Mouse (Mus musculus) adrenal gland, adult (tissue): ENCODE measurements around the gene Gm8126.
"Not testable (repeated sequence)": the region's sequence is repeated elsewhere in the genome, so short reads cannot be mapped to it uniquely, and the experiment has no call there.

Experiments
- DNase-seq, 2 experiments: peaks; one replicate each; pipeline ENCODE4 v3.0.0; 2022 to 2023; ENCODE audit warnings: low spot score in 1 of 2; ENCODE audit not compliant: inconsistent age in 2 of 2

Gm8126 gene

DNA sequence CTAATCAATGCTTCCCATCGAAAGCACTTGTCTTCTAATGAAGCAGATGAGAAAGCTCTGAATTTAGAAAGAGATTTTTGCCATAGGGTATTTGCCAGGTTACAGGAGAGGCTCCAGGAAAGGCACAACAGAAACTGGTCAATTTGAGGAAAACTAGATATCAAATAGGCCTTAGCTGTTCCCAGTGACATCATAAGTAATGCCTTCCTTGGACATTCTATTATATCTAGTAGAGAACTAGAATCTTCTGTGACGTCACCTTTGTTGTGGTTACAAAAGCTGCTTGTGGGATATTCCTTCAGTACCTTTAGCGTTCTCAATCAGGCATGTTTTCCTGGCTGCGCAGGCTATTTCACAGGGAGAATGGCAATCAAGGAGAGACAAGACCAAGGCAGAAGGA, at the start of gene Gm8126:
TSS of gene Gm8126 (plus strand) at position 301 of the 400 bp plus-strand sequence.
- DNase-seq = not testable (repeated sequence)

DNA sequence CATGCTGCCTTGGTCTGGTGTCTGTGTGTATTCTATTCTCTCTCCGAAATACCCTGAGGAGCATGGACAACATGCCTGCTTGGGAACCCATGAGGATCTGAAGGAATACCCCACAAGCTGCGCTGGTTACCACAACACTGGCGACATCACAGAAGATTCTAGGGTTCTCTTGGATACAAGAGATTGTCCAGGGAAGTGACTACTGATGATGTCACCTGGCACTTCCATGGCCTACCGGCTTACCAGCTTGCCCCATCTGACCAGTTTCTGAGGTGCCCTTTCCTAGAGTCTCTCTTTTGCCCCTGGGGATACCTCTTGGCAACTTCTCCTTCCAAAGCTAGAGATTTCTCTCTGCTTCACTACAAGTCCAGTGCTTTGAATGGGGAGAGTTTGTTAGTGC, 23.2 kb upstream of the Gm8126 start, which contains the start of gene Gm8122:
TSS of gene Gm8122 (minus strand) at position 101 of the 400 bp plus-strand sequence.
- not testable (repeated sequence) for DNase-seq

DNA sequence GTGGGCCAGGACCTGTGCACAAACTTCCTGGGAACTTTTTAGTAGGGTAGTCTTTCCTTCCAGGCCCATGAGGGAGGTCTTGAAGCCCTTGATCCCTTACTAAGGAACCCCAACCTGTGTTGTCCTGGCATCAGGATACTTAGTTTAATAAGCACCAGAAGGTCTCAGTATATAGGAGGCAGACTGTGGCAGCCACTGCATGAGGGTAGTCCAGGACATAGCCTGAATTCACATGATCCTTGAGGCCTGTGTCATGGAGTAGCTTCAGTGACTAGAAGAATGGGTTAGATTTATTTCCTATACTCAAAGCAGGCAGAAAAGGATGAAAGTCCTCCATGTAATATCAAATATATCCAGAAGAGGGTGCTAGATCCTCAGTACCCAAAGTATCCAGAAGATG, 20.7 kb upstream of the Gm8126 start:
- DNase-seq = peak in 1 of 2 experiments; percentile 70

DNA sequence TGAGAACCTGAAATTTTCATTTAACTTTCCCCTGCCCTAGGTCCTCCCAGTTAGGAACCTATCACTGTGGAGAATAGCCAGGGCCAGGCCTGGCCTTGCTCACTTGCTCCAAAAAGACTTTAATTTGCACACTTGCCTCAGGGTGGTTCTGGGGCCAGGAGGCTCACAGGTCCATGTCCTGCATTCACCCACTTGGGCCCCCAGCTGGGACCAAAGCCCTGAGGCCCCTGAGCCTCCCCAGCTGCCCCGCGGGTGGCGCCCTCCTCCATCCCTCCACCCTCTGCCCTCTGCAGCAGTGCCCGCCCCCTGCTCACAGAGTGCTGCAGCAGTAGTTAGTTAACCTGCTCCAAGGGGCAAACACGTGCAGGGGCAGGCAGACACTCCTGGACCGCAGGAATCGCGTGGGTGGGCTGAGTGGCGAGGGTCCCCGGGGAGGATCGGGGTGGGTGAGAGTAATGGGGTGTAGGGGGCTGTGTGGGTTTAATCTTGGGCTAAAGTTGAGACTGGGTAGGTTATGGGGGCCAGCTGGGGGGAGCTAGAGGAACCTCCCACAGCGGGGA, 8.8 kb upstream of the Gm8126 start:
- DNase-seq = peak in 1 of 2 experiments; percentile 60

DNA sequence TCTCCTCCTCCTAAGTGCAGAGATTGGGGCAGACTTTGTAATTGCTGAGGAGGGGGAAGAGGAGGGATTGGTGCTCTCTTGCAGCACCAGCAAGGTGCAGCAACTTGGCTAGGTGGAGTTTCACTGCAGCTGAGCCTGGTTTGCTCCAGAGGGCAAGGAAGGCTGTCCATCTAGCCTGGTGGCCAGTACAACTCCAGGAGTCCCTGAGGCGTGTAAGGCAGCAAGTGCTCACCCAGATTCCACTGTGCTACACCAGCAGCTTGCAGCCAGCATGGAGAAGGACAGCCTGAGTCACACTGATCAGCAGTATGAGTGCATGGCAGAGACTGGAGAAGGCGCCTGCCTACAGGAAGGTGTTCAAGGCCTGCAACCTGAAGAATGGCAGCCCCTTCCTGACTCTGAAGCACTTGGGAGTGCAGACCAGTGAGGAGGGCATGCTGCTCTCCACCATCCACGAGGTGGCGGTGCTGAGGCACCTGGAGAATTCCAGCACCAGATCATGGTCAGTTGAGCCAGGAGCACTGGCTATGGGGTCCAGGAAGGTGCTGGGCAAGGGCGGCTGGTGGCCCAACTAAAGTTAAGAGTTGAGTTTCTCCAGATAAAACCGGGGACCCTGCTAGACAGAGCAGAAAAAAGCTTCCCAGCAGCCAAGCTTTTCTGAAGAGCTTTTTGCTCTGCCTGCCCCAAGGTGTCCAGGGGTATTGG, 7.7 kb upstream of the Gm8126 start:
- not testable (repeated sequence) for DNase-seq

DNA sequence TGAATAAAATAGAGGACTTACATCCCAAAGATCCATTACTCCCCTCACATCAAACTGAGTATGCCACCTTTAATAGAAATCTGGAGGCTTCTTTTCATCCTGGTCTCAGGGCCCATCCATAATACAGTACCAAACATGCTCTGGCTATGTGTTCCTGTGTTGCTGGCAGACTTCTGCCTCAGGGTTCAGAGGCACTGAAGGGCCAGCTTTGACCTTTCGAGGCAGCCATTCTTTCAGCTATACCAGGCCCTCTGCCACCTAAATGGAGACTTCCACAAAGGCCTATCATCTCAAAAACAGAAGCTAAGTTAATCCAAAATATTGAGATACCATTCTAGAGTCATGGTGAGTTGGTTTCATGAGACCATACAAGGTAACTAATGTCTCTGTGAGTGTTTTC, 1.9 kb upstream of the Gm8126 start:
- DNase-seq = peak in 1 of 2 experiments; percentile 37

DNA sequence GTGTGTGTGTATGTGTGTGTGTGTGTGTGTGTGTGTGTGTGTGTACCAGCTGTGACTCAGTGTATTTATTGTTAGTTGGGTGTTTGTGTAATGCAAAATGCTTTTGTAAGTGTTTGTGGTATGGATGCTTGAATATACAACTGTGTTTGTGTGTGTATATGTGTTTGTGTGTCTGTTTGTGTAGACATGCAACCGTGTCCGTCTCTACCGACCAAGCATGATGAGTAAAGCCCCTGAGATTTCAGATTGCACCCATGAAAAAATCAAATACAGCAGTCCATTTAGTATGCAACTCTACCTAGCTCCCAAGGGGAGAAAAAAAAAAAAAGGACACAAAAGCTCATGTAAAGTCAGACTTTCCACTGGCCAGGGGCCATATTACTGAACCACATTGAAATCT, 5.0 kb downstream of the Gm8126 start:
- DNase-seq = not testable (repeated sequence)

DNA sequence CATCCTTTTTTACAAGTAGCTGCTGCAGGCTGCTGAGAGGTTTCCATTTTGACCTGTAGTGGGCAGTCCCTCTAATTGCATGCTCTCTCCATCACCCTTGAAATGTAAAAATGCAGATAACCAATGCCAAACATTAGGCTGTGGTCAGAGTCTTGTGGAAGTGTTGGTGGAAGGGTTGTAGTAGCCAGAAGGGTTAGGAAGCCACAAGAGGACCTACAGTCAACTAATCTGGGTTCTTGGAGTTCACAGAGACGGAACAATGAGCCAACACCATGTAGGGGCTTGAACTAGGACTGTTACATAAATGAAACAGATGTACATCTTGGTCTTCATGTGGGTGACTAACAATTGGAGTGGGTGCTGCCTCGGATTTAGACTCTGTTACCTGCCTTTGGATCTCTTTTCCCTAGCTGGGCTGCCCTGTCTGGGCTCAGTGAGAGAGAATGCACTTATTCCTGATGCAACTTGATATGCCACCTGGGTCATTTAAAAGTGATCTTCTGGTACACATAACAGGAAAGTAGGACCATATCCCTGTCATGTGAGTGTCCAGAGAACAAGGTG, 10.2 kb downstream of the Gm8126 start:
- DNase-seq = peak in 1 of 2 experiments; percentile 45

DNA sequence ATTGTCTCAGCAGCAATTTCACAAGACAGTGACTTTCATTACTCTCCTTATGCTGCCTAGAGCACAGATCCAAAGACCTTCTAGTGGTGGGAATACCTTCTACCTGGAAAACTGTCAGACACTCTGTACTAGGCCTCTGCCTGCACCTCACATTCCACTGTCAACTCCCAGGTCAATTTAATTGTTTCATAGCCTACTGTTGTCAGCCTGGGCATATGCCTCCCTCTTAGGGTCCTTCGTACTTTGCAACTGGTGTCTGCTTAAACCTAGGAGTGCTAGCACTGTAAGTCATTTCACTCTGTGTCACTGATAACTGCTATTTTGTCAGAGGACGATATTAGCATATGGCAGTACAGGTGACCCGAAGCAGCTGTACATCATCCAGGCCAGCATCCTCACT, 10.8 kb downstream of the Gm8126 start:
- not testable (repeated sequence) for DNase-seq

DNA sequence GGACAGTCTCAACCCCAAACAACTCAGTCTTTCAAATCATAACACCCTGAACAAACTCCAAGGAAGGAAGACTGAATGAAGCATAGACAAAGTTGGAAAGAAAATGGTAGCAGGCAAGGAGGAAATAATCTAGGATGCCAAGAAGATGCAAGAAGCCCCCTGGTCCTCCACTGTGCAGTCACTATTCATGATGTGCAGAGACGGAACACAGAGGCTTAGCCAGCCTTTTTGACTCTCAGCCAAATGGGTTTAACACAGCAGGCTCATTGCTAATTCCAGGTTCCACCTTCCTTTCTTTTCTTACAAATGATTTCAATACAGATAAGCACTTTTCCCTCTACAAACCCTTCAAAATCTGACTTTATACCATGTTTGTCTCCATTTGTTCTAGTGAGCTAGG, 14.7 kb downstream of the Gm8126 start:
- peak in 1 of 2 experiments; percentile 46 for DNase-seq

DNA sequence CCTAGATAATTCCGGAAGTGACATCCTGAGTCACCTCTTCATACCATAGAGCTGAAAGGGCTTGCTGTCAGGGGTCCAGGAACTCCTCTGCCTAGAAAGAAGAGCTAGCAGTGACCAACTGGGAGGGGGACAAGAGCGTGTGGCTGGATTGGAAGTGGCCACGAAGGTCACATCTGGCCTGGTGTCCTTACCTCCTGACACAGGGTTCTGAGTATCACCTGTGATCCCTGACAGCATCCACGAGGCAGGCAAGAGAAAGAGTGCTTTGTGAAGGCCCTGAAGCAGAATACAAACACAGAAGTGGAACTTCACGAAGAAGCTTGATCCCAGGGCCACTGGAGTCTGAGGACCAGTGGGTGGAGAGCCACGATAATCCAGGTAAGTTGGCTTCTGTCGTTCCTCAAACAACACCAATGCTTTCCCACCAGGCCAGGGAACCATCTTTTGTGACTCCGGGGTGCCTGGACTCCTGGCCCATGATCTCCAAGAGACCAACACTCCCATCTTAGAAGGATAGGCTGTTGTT, 16.6 kb downstream of the Gm8126 start, which contains the start of gene Gm9732:
TSS of gene Gm9732 (plus strand) at position 51 of the 526 bp plus-strand sequence.
- peak in 1 of 2 experiments; percentile 61 for DNase-seq

DNA sequence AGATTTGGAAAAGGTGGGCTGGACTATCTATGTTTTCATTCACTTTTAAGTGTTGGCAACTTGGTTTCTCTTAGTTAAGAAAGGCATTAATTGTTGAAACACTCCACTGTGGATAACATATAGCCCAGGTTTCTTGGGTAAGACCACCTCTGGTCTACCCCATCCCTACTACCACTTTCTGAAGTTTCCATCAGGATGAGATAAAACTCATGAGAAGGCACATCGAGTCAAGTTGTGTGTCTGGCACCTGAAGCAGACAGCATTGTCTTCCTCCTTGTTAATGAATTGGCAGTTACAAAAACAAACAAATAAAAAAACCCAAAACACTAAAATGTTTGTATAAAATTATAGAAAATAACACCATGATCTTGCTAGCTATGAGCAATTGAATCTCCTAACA, 17.3 kb downstream of the Gm8126 start:
- DNase-seq = peak in 1 of 2 experiments; percentile 49

DNA sequence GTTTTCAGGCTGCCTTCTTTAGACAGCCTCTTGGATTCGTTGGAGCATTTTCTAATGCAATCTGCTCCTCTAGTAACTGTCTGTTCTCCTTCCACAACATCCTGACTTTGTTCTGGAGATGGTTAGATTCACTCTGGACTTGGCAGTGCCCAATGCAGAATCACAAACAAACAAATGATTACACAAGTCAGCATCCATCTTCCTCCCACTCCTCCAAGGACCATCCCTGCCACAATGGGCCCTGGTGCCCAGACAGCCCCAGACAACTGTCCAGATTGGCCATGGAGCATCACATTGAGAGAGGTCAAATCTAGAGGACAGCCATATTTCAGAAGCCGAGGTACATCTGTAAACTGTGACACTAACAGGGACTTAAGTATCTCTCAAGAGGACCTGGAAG, 19.0 kb downstream of the Gm8126 start:
- DNase-seq = peak in 1 of 2 experiments; percentile 47

DNA sequence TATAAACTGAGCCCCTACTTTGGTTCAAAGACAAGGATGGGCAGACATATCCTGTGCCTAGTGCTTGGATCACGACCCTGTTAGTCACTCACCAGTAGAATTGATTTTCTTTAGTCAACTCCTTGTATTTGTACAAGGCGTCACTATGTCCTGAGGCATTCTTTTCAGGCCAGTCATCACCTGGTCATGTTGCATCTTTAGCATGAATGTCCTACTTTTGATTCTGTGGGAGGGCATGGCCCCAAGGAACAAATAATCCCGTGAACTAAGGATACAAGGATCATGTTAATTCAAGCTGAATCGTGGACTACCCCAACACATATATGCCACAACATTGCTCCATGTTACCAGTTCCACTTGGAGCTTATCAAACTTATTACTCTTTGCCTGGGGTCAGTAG, 19.7 kb downstream of the Gm8126 start:
- peak in 1 of 2 experiments; percentile 49 for DNase-seq

DNA sequence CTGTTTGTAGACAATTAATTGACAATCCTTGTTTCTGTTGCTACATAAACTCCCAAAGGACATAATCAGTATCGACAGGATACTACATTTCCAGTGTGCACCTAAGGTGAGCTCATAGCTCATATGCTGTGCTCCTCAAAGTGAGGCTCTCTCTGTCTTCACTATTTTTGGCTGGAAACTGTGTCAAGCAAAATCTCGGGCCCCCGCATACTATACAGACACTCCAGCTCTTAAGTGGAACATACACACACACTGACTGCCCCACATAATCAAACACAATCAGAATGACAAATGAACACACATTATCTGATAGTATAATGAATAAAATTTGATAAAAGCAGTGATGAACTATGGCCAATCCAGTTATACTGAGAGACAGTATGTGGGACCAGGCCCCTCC, 20.2 kb downstream of the Gm8126 start:
- DNase-seq = peak in 1 of 2 experiments; percentile 58

DNA sequence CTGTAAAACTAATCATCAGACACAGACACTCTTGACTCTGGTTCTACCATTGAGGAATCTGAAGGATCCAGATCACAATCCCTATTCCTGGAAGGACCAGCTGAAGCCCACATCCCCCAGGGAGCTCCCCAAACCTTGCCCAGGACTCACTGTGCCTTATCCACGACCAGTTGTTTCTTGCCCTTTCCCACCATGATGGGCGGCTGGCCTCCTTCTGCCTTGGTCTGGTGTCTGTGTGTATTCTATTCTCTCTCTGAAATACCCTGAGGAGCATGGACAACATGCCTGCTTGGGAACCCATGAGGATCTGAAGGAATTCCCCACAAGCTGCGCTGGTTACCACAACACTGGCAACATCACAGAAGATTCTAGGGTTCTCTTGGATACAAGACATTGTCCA, 35.1 kb downstream of the Gm8126 start, which contains the start of gene Gm8127:
TSS of gene Gm8127 (minus strand) at position 330 of the 400 bp plus-strand sequence.
- not testable (repeated sequence) for DNase-seq
